Mouse (Mus musculus) bone marrow, adult 2 months (tissue): Measurements from ENCODE around the gene Slc17a8. TPM values are rescaled to one million over a fixed set of nuclear protein-coding genes. Genes with fewer than 3 reads are reported as not detected.
"Not testable (repeated sequence)": the region's sequence is repeated elsewhere in the genome, so short reads cannot be mapped to it uniquely, and the experiment has no call there.

Experiments used
- H3K27ac ChIP-seq: fragments of 200-500 bp; 2 replicates; pipeline ENCODE4 v1.5.1; 2012; ENCODE audit warnings: low read depth, mild to moderate bottlenecking, control low read depth, inconsistent platforms, low read length; ENCODE audit not compliant: control insufficient read depth, poor library complexity, insufficient read depth
- H3K4me1 ChIP-seq: fragments of 200-500 bp; 2 replicates; pipeline ENCODE4 v1.6.1; 2011; ENCODE audit warnings: low read length; ENCODE audit not compliant: control insufficient read depth, insufficient read depth
- H3K4me3 ChIP-seq: fragments of 200-500 bp; replicated peaks from 2 replicates; pipeline ENCODE3; 2011; ENCODE audit warnings: mild to moderate bottlenecking, low read depth, low read length, control low read depth; ENCODE audit not compliant: control insufficient read depth
- CTCF ChIP-seq: fragments of 200-500 bp; IDR thresholded peaks from 2 replicates; pipeline ENCODE4 v1.5.1; 2011; ENCODE audit warnings: low read length, control low read depth; ENCODE audit not compliant: control insufficient read depth, insufficient read depth
- POLR2A ChIP-seq: fragments of 200-500 bp; IDR thresholded peaks from 2 replicates; pipeline ENCODE4 v1.6.1; 2011; ENCODE audit warnings: low read depth, mild to moderate bottlenecking, control low read depth, low read length, borderline replicate concordance; ENCODE audit not compliant: control insufficient read depth
- WGBS: fragments of 180-500 bp; shearing (Covaris S2); methylation state at CpG from one replicate; pipeline ENCODE4 v1.1.7; 2018; 5-methylcytosine and 5-hydroxymethylcytosine counted together
- polyA plus RNA-seq: library from polyadenylated mRNA; stranded (reverse); fragments of >200 nt; gene quantifications from 2 replicates; pipeline ENCODE4 v1.2.4, GENCODE M21; 2011; ENCODE audit warnings: low replicate concordance; ENCODE audit not compliant: missing spikeins, insufficient read depth, insufficient read length

The Slc17a8 gene
- not detected in 2 replicates for polyA plus RNA-seq

GRCm38 (mm10) chr10:89621129-89621528, at the start of gene Slc17a8:
Gene Slc17a8 (minus strand): TSS chr10:89621253.
- Histone ChIP-seq H3K27ac (no peak within 1 kb of the TSS), H3K4me1 (no peaks in the 10 kb centered on the region), H3K4me3 (no peak within 1 kb of the TSS)
- TF ChIP-seq CTCF (no peak), POLR2A (no peak)
- 84% methylated on average over 7 of the region's 7 CpGs for WGBS

GRCm38 (mm10) chr10:89670371-89670770, 49.3 kb upstream of the Slc17a8 start:
- H3K27ac ChIP-seq, H3K4me3 ChIP-seq, H3K4me1 ChIP-seq: not testable (repeated sequence)
- 94% methylated on average over 5 of the region's 5 CpGs for WGBS

DNA sequence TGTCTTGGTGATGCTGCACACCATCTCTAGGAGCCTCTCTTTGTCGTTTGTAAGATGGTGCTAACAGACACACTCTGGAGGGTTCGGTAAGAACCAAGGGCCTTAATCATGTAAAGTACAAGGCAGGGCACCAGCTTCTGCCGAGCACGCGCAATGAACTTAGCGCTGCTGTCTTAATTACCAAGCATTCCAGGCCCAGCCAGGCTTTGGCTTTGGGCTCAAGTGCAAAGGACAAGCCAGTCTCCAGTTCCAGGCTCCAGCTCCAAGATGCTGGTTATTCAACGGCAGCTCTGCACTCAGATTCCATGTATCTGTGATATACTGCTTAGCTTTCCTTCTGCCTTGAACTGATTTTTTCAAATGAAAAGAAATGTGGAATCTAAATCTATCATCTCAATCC, 46.5 kb upstream of the Slc17a8 start:
- TF ChIP-seq POLR2A (no peak), CTCF (no peak)
- no peaks in the 10 kb centered on the region for H3K4me1 ChIP-seq
- no peak overlapping the region for H3K4me3 ChIP-seq
- no peak overlapping the region for H3K27ac ChIP-seq
- WGBS = 90% methylated on average over 7 of the region's 7 CpGs

DNA sequence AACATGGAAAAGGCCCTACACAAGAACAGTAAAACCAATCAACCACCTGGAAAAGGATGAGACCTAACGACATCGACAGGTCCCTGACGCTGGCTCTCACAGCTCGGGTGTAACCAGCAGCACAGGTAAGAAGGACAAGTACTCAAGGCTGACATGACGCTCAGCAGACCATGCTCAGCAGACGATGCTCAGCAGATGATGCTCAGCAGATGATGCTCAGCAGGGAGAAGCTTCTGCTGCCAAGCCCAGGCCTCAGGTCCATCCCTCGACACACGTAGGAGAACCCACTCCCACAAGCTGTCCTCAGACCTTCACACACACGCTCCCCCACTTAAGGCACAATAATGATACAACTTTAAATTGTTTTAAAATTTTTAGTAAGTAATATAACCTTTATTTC, 44.6 kb upstream of the Slc17a8 start:
- 92% methylated on average over 9 of the region's 9 CpGs for WGBS
- H3K4me3 ChIP-seq = no peak overlapping the region
- no peak for TF ChIP-seq POLR2A
- no peak for TF ChIP-seq CTCF
- no peaks in the 10 kb centered on the region for H3K4me1 ChIP-seq
- no peak overlapping the region for H3K27ac ChIP-seq

DNA sequence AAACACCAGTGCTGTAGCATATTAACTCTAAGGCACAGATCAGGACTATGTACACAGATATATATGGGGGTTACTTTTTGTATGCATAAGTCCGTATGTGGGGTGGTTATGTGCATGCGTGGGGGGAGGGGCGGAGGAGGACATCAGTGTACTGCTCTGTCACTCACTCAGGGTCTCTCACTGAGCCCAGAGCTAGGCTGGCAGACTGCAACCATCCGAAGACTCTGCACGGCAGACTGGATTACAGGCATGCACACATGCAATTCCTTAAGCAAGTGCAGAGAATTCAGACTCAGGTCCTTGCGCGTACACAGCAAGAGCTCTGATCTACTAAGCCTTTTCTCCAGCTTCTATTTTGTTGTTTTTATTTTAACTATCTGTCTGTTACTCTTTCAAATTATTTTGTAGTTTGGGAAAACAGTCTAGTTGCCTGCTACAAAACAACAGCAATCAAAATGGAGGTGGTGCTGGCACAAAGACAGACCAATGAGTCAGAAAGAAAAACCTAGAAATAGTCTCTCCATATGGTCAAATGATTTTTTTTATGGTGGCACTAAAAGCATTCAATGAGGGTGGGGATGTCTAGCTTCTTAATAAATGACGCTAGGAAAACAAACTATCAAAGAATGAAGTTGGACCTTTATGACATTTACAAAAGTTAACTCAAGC, 44.1 kb upstream of the Slc17a8 start:
- no peak for TF ChIP-seq POLR2A
- WGBS = 94% methylated on average over 8 of the region's 8 CpGs
- H3K27ac ChIP-seq = no peak overlapping the region

GRCm38 (mm10) chr10:89656366-89656765, 35.3 kb upstream of the Slc17a8 start:
- Histone ChIP-seq H3K27ac (no peak overlapping the region), H3K4me3 (no peak overlapping the region), H3K4me1 (no peaks in the 10 kb centered on the region)
- TF ChIP-seq POLR2A = no peak
- TF ChIP-seq CTCF = no peak
- WGBS = 86% methylated on average over 5 of the region's 5 CpGs

More for the DNA sequence above, 44.1 kb upstream of the Slc17a8 start:
- no peaks in the 10 kb centered on the region for H3K4me1 ChIP-seq
- H3K4me3 ChIP-seq = no peak overlapping the region

- 90% methylated on average over 8 of the region's 8 CpGs for WGBS
- TF ChIP-seq POLR2A (no peak), CTCF (no peak)
- no peak overlapping the region for H3K27ac ChIP-seq
Measured at GRCm38 (mm10) chr10:89652912-89653311, 31.9 kb upstream of the Slc17a8 start.

GRCm38 (mm10) chr10:89651691-89652090, 30.6 kb upstream of the Slc17a8 start:
- TF ChIP-seq CTCF (no peak), POLR2A (no peak)
- H3K4me3 ChIP-seq = no peak overlapping the region
- no peaks in the 10 kb centered on the region for H3K4me1 ChIP-seq
- no peak overlapping the region for H3K27ac ChIP-seq
- WGBS = 84% methylated on average over 1 of the region's 1 CpGs

More at GRCm38 (mm10) chr10:89652912-89653311, 31.9 kb upstream of the Slc17a8 start:
- Histone ChIP-seq H3K4me3 (no peak overlapping the region), H3K4me1 (no peaks in the 10 kb centered on the region)

DNA sequence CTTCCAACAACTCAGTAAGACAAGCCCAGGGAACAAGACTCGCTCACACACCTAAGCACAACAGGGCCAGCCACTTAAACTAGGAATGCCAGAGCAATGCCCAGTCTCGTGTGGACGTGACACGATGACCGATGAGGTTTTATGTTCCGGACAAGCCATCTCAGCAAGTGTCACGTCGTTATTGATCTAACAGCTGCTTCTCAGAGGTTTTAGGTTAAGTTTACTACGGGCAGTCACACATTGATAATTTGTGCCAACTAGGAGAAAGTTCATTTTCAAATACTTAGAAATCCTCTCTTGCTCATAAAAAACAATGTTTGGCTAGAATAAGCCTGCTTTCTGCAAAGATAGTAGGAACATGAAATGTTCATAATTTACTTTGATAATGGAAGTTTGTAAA, 25.9 kb upstream of the Slc17a8 start:
- no peak overlapping the region for H3K27ac ChIP-seq
- 89% methylated on average over 9 of the region's 9 CpGs for WGBS

More for the DNA sequence above, 25.9 kb upstream of the Slc17a8 start:
- no peak overlapping the region for H3K4me3 ChIP-seq
- no peaks in the 10 kb centered on the region for H3K4me1 ChIP-seq
- TF ChIP-seq POLR2A (no peak), CTCF (no peak)
